Mouse (Mus musculus) heart, postnatal 0 days (tissue): ENCODE data around the gene Rims1. TPM values are rescaled to one million over a fixed set of nuclear protein-coding genes. Genes with fewer than 3 reads are reported as not detected.

Experiments used
- ATAC-seq: fragments of 200-750 bp; cut with Nextera tagmentation; 2 replicates; pipeline ENCODE4 v1.8.0; 2017; ENCODE audit warnings: low read depth, moderate number of reproducible peaks, moderate library complexity; ENCODE audit not compliant: insufficient read depth
- DNase-seq: peaks from one replicate; pipeline ENCODE4 v3.0.0-alpha.2; 2016; ENCODE audit warnings: low spot score
- H3K27ac ChIP-seq: fragments of 300-500 bp; sonication (generic); 2 replicates; pipeline ENCODE4 v1.5.1; 2014; ENCODE audit warnings: low read depth, mild to moderate bottlenecking
- H3K27me3 ChIP-seq: fragments of 300-500 bp; sonication (generic); 2 replicates; pipeline ENCODE4 v1.6.1; 2014; ENCODE audit warnings: low read length, mixed read lengths; ENCODE audit not compliant: control insufficient read depth, insufficient read depth
- H3K36me3 ChIP-seq: fragments of 300-500 bp; sonication (generic); replicated peaks from 2 replicates; pipeline ENCODE4 v1.6.1; 2014; ENCODE audit warnings: low read length, mixed read lengths; ENCODE audit not compliant: control insufficient read depth, insufficient read depth
- H3K4me1 ChIP-seq: fragments of 300-500 bp; sonication (generic); 2 replicates; pipeline ENCODE4 v1.6.1; 2014; ENCODE audit warnings: antibody characterized with exemption; ENCODE audit not compliant: control insufficient read depth, insufficient read depth
- H3K4me2 ChIP-seq: fragments of 300-500 bp; sonication (generic); 2 replicates; pipeline ENCODE4 v1.6.1; 2014; ENCODE audit warnings: low read depth, mild to moderate bottlenecking, low read length, moderate library complexity
- H3K4me3 ChIP-seq: fragments of 300-500 bp; sonication (generic); 2 replicates; pipeline ENCODE4 v1.5.1; 2014; ENCODE audit warnings: low read depth, low read length
- H3K9ac ChIP-seq: fragments of 300-500 bp; sonication (generic); replicated peaks from 2 replicates; pipeline ENCODE4 v1.6.1; 2014; ENCODE audit warnings: low read depth, low read length, mixed read lengths
- H3K9me3 ChIP-seq: fragments of 300-500 bp; sonication (generic); replicated peaks from 2 replicates; pipeline ENCODE4 v1.6.1; 2016; ENCODE audit warnings: low read length; ENCODE audit not compliant: control insufficient read depth
- CTCF ChIP-seq: IDR thresholded peaks from 2 replicates; pipeline ENCODE4 v1.5.1; 2016; ENCODE audit warnings: antibody characterized with exemption, control low read depth, low read depth
- EP300 ChIP-seq: IDR thresholded peaks from 2 replicates; pipeline ENCODE4 v1.6.1; 2016; ENCODE audit warnings: antibody characterized with exemption, low read depth
- WGBS: fragments of 180-500 bp; shearing (Covaris S2); extraction: QIAGEN DNeasy Blood & Tissue Kit; methylation state at CpG from one replicate; pipeline ENCODE4 v1.1.7; 2014; 5-methylcytosine and 5-hydroxymethylcytosine counted together
- polyA plus RNA-seq: library from polyadenylated mRNA; unstranded; fragments of >200 nt; fragmentation: Nextera tagmentation; extraction: Ambion mirVana; gene quantifications from 2 replicates; pipeline ENCODE4 v1.2.1, GENCODE M21; 2015
- total RNA-seq: library from RNA; depleted of rRNA; stranded (reverse); fragments of >200 nt; gene quantifications from 2 replicates; pipeline ENCODE4 v1.2.3, GENCODE M21; 2014; ENCODE audit warnings: low replicate concordance

The Rims1 gene
- total and polyA plus RNA-seq, 2 experiments from 2014 or later = 0.59 to 2.6 TPM

GRCm38 (mm10) chr1:22800276-22800675 lies 5.5 kb downstream of the Rims1 start:
- Histone ChIP-seq H3K27ac (no peak overlapping the region), H3K4me1 (peaks cover 3% of the 10 kb centered on the region; the same call in 1 of the 2 replicates), H3K36me3 (no peaks in the 10 kb centered on the region), H3K9me3 (no peaks in the 10 kb centered on the region), H3K4me2 (no peak overlapping the region), H3K4me3 (no peak overlapping the region), H3K27me3 (peaks cover 13% of the 10 kb centered on the region), H3K9ac (no peak overlapping the region)
- TF ChIP-seq EP300 (no peak), CTCF (no peak)
- WGBS = 73% methylated on average over 5 of the region's 5 CpGs
- no peak for ATAC-seq
- DNase-seq = no peak

GRCm38 (mm10) chr1:22797091-22797490 lies 8.7 kb downstream of the Rims1 start:
- no peaks in the 10 kb centered on the region for H3K27me3 ChIP-seq
- H3K4me1 ChIP-seq = no peaks in the 10 kb centered on the region
- H3K4me2 ChIP-seq = no peak overlapping the region
- ATAC-seq (no peak), DNase-seq (no peak)
- H3K9ac ChIP-seq = no peak overlapping the region
- H3K36me3 ChIP-seq = no peaks in the 10 kb centered on the region
- H3K4me3 ChIP-seq = no peak overlapping the region
- no peak overlapping the region for H3K27ac ChIP-seq
- TF ChIP-seq CTCF (no peak), EP300 (no peak)
- no peaks in the 10 kb centered on the region for H3K9me3 ChIP-seq
- WGBS = 64% methylated on average over 5 of the region's 5 CpGs

GRCm38 (mm10) chr1:22789391-22789909 lies 16.3 kb downstream of the Rims1 start:
- DNase-seq (no peak), ATAC-seq (no peak)
- Histone ChIP-seq H3K4me3 (no peak overlapping the region), H3K27me3 (no peaks in the 10 kb centered on the region), H3K27ac (no peak overlapping the region), H3K4me1 (no peaks in the 10 kb centered on the region), H3K9me3 (no peaks in the 10 kb centered on the region), H3K36me3 (no peaks in the 10 kb centered on the region), H3K9ac (no peak overlapping the region), H3K4me2 (no peak overlapping the region)
- WGBS = 51% methylated on average over 7 of the region's 7 CpGs
- no peak for TF ChIP-seq EP300
- no peak for TF ChIP-seq CTCF

GRCm38 (mm10) chr1:22787616-22788015 lies 18.2 kb downstream of the Rims1 start:
- TF ChIP-seq EP300 = no peak
- Histone ChIP-seq H3K9me3 (no peaks in the 10 kb centered on the region), H3K27ac (no peak overlapping the region), H3K27me3 (no peaks in the 10 kb centered on the region), H3K36me3 (no peaks in the 10 kb centered on the region), H3K9ac (no peak overlapping the region), H3K4me2 (no peak overlapping the region), H3K4me1 (no peaks in the 10 kb centered on the region), H3K4me3 (no peak overlapping the region)
- DNase-seq = no peak
- 97% methylated on average over 5 of the region's 5 CpGs for WGBS
- ATAC-seq = no peak

GRCm38 (mm10) chr1:22770530-22771254 lies 35.1 kb downstream of the Rims1 start:
- H3K9me3 ChIP-seq = no peaks in the 10 kb centered on the region
- no peaks in the 10 kb centered on the region for H3K4me1 ChIP-seq
- H3K4me3 ChIP-seq = no peak overlapping the region
- no peaks in the 10 kb centered on the region for H3K36me3 ChIP-seq
- H3K27ac ChIP-seq = no peak overlapping the region
- H3K9ac ChIP-seq = no peak overlapping the region
- no peaks in the 10 kb centered on the region for H3K27me3 ChIP-seq
- TF ChIP-seq EP300 (no peak), CTCF (no peak)
- no peak overlapping the region for H3K4me2 ChIP-seq
- no peak for ATAC-seq
- no peak for DNase-seq
- WGBS = 73% methylated on average over 7 of the region's 7 CpGs

- ATAC-seq = no peak
- DNase-seq = no peak
- no peak overlapping the region for H3K27ac ChIP-seq
Observed at GRCm38 (mm10) chr1:22763376-22763775, 42.4 kb downstream of the Rims1 start.

More at GRCm38 (mm10) chr1:22763376-22763775, 42.4 kb downstream of the Rims1 start:
- TF ChIP-seq EP300 (no peak), CTCF (no peak)
- no peak overlapping the region for H3K4me3 ChIP-seq
- WGBS = 67% methylated on average over 4 of the region's 4 CpGs
- H3K4me1 ChIP-seq = no peaks in the 10 kb centered on the region
- no peaks in the 10 kb centered on the region for H3K27me3 ChIP-seq
- H3K36me3 ChIP-seq = no peaks in the 10 kb centered on the region
- H3K9ac ChIP-seq = no peak overlapping the region
- no peak overlapping the region for H3K4me2 ChIP-seq
- H3K9me3 ChIP-seq = no peaks in the 10 kb centered on the region
